Mouse (Mus musculus): ENCODE measurements around the gene Dars. TPM values are rescaled to one million over a fixed set of nuclear protein-coding genes. Genes with fewer than 3 reads are reported as not detected.

The Dars gene
- polyA plus RNA-seq, 1 experiment from 2014 or later = 108 TPM

GRCm38 (mm10) chr1:128452210-128452609, 35.0 kb upstream of the Dars start:
- Histone ChIP-seq H3K9ac (ENCODE audit: low read depth, low read length) (no peak overlapping the region), H3K27me3 (ENCODE audit: control insufficient read depth, insufficient read depth, low read length) (no peaks in the 10 kb centered on the region), H3K4me1 (ENCODE audit: control insufficient read depth, insufficient read depth, low read length) (no peaks in the 10 kb centered on the region), H3K9me3 (ENCODE audit: control insufficient read depth, low read length) (no peaks in the 10 kb centered on the region), H3K36me3 (ENCODE audit: control insufficient read depth, insufficient read depth, low read length) (no peaks in the 10 kb centered on the region), H3K4me2 (replicated peaks; ENCODE audit: low read depth, low read length) (no peak overlapping the region), H3K4me3 (ENCODE audit: low read length) (no peak overlapping the region), H3K27ac (ENCODE audit: low read depth, low read length) (no peak overlapping the region)
- WGBS = 75% methylated on average over 3 of the region's 3 CpGs
- ATAC-seq (ENCODE audit: low FRiP score, low TSS enrichment) = no peak

GRCm38 (mm10) chr1:128451183-128451582, 34.0 kb upstream of the Dars start:
- Histone ChIP-seq H3K4me2 (replicated peaks; ENCODE audit: low read depth, low read length) (no peak overlapping the region), H3K9ac (ENCODE audit: low read depth, low read length) (no peak overlapping the region), H3K36me3 (ENCODE audit: control insufficient read depth, insufficient read depth, low read length) (no peaks in the 10 kb centered on the region), H3K9me3 (ENCODE audit: control insufficient read depth, low read length) (no peaks in the 10 kb centered on the region), H3K4me3 (ENCODE audit: low read length) (no peak overlapping the region), H3K27me3 (ENCODE audit: control insufficient read depth, insufficient read depth, low read length) (no peaks in the 10 kb centered on the region), H3K4me1 (ENCODE audit: control insufficient read depth, insufficient read depth, low read length) (no peaks in the 10 kb centered on the region), H3K27ac (ENCODE audit: low read depth, low read length) (no peak overlapping the region)
- ATAC-seq (ENCODE audit: low FRiP score, low TSS enrichment) = no peak
- 83% methylated on average over 4 of the region's 4 CpGs for WGBS

GRCm38 (mm10) chr1:128447206-128447902, 30.2 kb upstream of the Dars start:
- Histone ChIP-seq H3K4me1 (ENCODE audit: control insufficient read depth, insufficient read depth, low read length) (no peaks in the 10 kb centered on the region), H3K9ac (ENCODE audit: low read depth, low read length) (no peak overlapping the region), H3K4me3 (ENCODE audit: low read length) (no peak overlapping the region), H3K9me3 (ENCODE audit: control insufficient read depth, low read length) (no peaks in the 10 kb centered on the region), H3K27me3 (ENCODE audit: control insufficient read depth, insufficient read depth, low read length) (no peaks in the 10 kb centered on the region), H3K4me2 (replicated peaks; ENCODE audit: low read depth, low read length) (no peak overlapping the region), H3K27ac (ENCODE audit: low read depth, low read length) (no peak overlapping the region), H3K36me3 (ENCODE audit: control insufficient read depth, insufficient read depth, low read length) (no peaks in the 10 kb centered on the region)
- WGBS = 86% methylated on average over 7 of the region's 7 CpGs
- no peak for ATAC-seq (ENCODE audit: low FRiP score, low TSS enrichment)

GRCm38 (mm10) chr1:128443890-128444839, 27.0 kb upstream of the Dars start:
- Histone ChIP-seq H3K9me3 (ENCODE audit: control insufficient read depth, low read length) (no peaks in the 10 kb centered on the region), H3K4me1 (ENCODE audit: control insufficient read depth, insufficient read depth, low read length) (no peaks in the 10 kb centered on the region), H3K4me3 (ENCODE audit: low read length) (no peak overlapping the region), H3K27me3 (ENCODE audit: control insufficient read depth, insufficient read depth, low read length) (no peaks in the 10 kb centered on the region), H3K9ac (ENCODE audit: low read depth, low read length) (no peak overlapping the region), H3K27ac (ENCODE audit: low read depth, low read length) (no peak overlapping the region), H3K4me2 (replicated peaks; ENCODE audit: low read depth, low read length) (no peak overlapping the region), H3K36me3 (ENCODE audit: control insufficient read depth, insufficient read depth, low read length) (no peaks in the 10 kb centered on the region)
- ATAC-seq (ENCODE audit: low FRiP score, low TSS enrichment) = peak; percentile 89
- WGBS = 57% methylated on average over 9 of the region's 9 CpGs

- H3K36me3 ChIP-seq (ENCODE audit: control insufficient read depth, insufficient read depth, low read length) = no peaks in the 10 kb centered on the region
- H3K4me1 ChIP-seq (ENCODE audit: control insufficient read depth, insufficient read depth, low read length) = no peaks in the 10 kb centered on the region
- H3K4me3 ChIP-seq (ENCODE audit: low read length) = no peak overlapping the region
- no peak overlapping the region for H3K4me2 ChIP-seq (replicated peaks; ENCODE audit: low read depth, low read length)
- no peak for ATAC-seq (ENCODE audit: low FRiP score, low TSS enrichment)
- H3K27me3 ChIP-seq (ENCODE audit: control insufficient read depth, insufficient read depth, low read length) = no peaks in the 10 kb centered on the region
- H3K27ac ChIP-seq (ENCODE audit: low read depth, low read length) = no peak overlapping the region
- WGBS = 31% methylated on average over 5 of the region's 5 CpGs
- H3K9ac ChIP-seq (ENCODE audit: low read depth, low read length) = no peak overlapping the region
- H3K9me3 ChIP-seq (ENCODE audit: control insufficient read depth, low read length) = no peaks in the 10 kb centered on the region
Observed at GRCm38 (mm10) chr1:128441129-128441473, 23.9 kb upstream of the Dars start.

GRCm38 (mm10) chr1:128440386-128441128, 23.4 kb upstream of the Dars start:
- Histone ChIP-seq H3K9me3 (ENCODE audit: control insufficient read depth, low read length) (no peaks in the 10 kb centered on the region), H3K27me3 (ENCODE audit: control insufficient read depth, insufficient read depth, low read length) (no peaks in the 10 kb centered on the region), H3K4me3 (ENCODE audit: low read length) (no peak overlapping the region), H3K9ac (ENCODE audit: low read depth, low read length) (no peak overlapping the region), H3K36me3 (ENCODE audit: control insufficient read depth, insufficient read depth, low read length) (no peaks in the 10 kb centered on the region), H3K4me2 (replicated peaks; ENCODE audit: low read depth, low read length) (no peak overlapping the region), H3K27ac (ENCODE audit: low read depth, low read length) (no peak overlapping the region), H3K4me1 (ENCODE audit: control insufficient read depth, insufficient read depth, low read length) (no peaks in the 10 kb centered on the region)
- WGBS = 64% methylated on average over 16 of the region's 16 CpGs
- no peak for ATAC-seq (ENCODE audit: low FRiP score, low TSS enrichment)

- Histone ChIP-seq H3K27ac (ENCODE audit: low read depth, low read length) (no peak overlapping the region), H3K36me3 (ENCODE audit: control insufficient read depth, insufficient read depth, low read length) (no peaks in the 10 kb centered on the region), H3K4me1 (ENCODE audit: control insufficient read depth, insufficient read depth, low read length) (no peaks in the 10 kb centered on the region), H3K4me2 (replicated peaks; ENCODE audit: low read depth, low read length) (no peak overlapping the region), H3K9me3 (ENCODE audit: control insufficient read depth, low read length) (no peaks in the 10 kb centered on the region), H3K27me3 (ENCODE audit: control insufficient read depth, insufficient read depth, low read length) (no peaks in the 10 kb centered on the region), H3K9ac (ENCODE audit: low read depth, low read length) (no peak overlapping the region), H3K4me3 (ENCODE audit: low read length) (no peak overlapping the region)
- 93% methylated on average over 4 of the region's 4 CpGs for WGBS
- no peak for ATAC-seq (ENCODE audit: low FRiP score, low TSS enrichment)
Observed at GRCm38 (mm10) chr1:128439618-128440017, 22.4 kb upstream of the Dars start.

GRCm38 (mm10) chr1:128438526-128438925, 21.4 kb upstream of the Dars start:
- Histone ChIP-seq H3K9me3 (ENCODE audit: control insufficient read depth, low read length) (no peaks in the 10 kb centered on the region), H3K4me3 (ENCODE audit: low read length) (no peak overlapping the region), H3K27me3 (ENCODE audit: control insufficient read depth, insufficient read depth, low read length) (no peaks in the 10 kb centered on the region), H3K4me2 (replicated peaks; ENCODE audit: low read depth, low read length) (no peak overlapping the region), H3K9ac (ENCODE audit: low read depth, low read length) (no peak overlapping the region), H3K4me1 (ENCODE audit: control insufficient read depth, insufficient read depth, low read length) (no peaks in the 10 kb centered on the region), H3K36me3 (ENCODE audit: control insufficient read depth, insufficient read depth, low read length) (no peaks in the 10 kb centered on the region), H3K27ac (ENCODE audit: low read depth, low read length) (no peak overlapping the region)
- WGBS = 79% methylated on average over 5 of the region's 5 CpGs
- ATAC-seq (ENCODE audit: low FRiP score, low TSS enrichment) = no peak
